ENCODE assay signal across 22 mouse cellular contexts in genomic region chr1:90311649-90312442, GRCm38 (mm10).
DNase-seq lines count a peak whose midpoint lies in the region; ATAC-seq and TF ChIP-seq lines count a peak whose summit lies in the region.
"Had no signal": no experiment of that assay in that cellular context is flagged by ENCODE, and none has a peak within 500 bp of the region (broad histone marks: within the 10 kb centered on the region; RNA-seq: fewer than 3 reads in every experiment).

No protein-coding gene starts in this region.

- peaks cover 13% of the 10 kb centered on the region for H3K4me1 ChIP-seq in forebrain, embryonic 13.5 days
- H3K4me1 ChIP-seq in forebrain, embryonic 12.5 days: peaks cover 5% of the 10 kb centered on the region; the same call in 1 of the 2 replicates
- H3K4me1 ChIP-seq in lung, embryonic 16.5 days (replicated peaks; ENCODE audit: control insufficient read depth, insufficient read depth, low read length): peaks cover 8% of the 10 kb centered on the region
- no peaks in the 10 kb centered on the region for H3K4me1 ChIP-seq in hindbrain, embryonic 16.5 days (ENCODE audit: control insufficient read depth, insufficient read depth, low read depth, low read length)
- H3K4me1 ChIP-seq: heart, embryonic 15.5 days; liver, embryonic 13.5 days; stomach, embryonic 15.5 days had no signal

- no peak for TF ChIP-seq CTCF in brain, embryonic 14.5 days (IDR thresholded peaks at IDR 0.05; ENCODE audit: borderline replicate concordance, extremely low read depth, insufficient read depth, insufficient read length)

- no peaks in the 10 kb centered on the region for H3K36me3 ChIP-seq in forebrain, embryonic 13.5 days (ENCODE audit: poor library complexity, severe bottlenecking)
- H3K36me3 ChIP-seq in forebrain, embryonic 12.5 days (replicated peaks): no peaks in the 10 kb centered on the region
- H3K36me3 ChIP-seq in lung, embryonic 16.5 days (ENCODE audit: control insufficient read depth, insufficient read depth, low read length): no peaks in the 10 kb centered on the region
- H3K36me3 ChIP-seq in hindbrain, embryonic 16.5 days (ENCODE audit: control insufficient read depth, insufficient read depth, low read length): no peaks in the 10 kb centered on the region
- H3K36me3 ChIP-seq: heart, embryonic 15.5 days; liver, embryonic 13.5 days; lung, embryonic 15.5 days; neural tube, embryonic 12.5 days; stomach, embryonic 15.5 days had no signal

- H3K9me3 ChIP-seq in forebrain, embryonic 13.5 days (replicated peaks): peaks cover 4% of the 10 kb centered on the region; the same call in 1 of the 2 replicates
- no peaks in the 10 kb centered on the region for H3K9me3 ChIP-seq in forebrain, embryonic 12.5 days
- H3K9me3 ChIP-seq in lung, embryonic 16.5 days (ENCODE audit: control insufficient read depth, low read length): peaks cover 6% of the 10 kb centered on the region
- H3K9me3 ChIP-seq in hindbrain, embryonic 16.5 days (ENCODE audit: control insufficient read depth, low read length): no peaks in the 10 kb centered on the region
- H3K9me3 ChIP-seq: heart, embryonic 15.5 days; liver, embryonic 13.5 days; lung, embryonic 15.5 days; stomach, embryonic 15.5 days had no signal

- H3K9ac ChIP-seq in forebrain, embryonic 13.5 days: no peak overlapping the region
- H3K9ac ChIP-seq in forebrain, embryonic 12.5 days: no peak overlapping the region
- H3K9ac ChIP-seq in lung, embryonic 16.5 days (ENCODE audit: low read length): no peak overlapping the region
- H3K9ac ChIP-seq in hindbrain, embryonic 16.5 days (ENCODE audit: low read depth, low read length): no peak overlapping the region
- H3K9ac ChIP-seq: heart, embryonic 15.5 days; liver, embryonic 13.5 days; lung, embryonic 15.5 days; neural tube, embryonic 12.5 days; stomach, embryonic 15.5 days had no signal

- no peaks in the 10 kb centered on the region for H3K27me3 ChIP-seq in forebrain, embryonic 13.5 days
- no peaks in the 10 kb centered on the region; the same call in 1 of the 2 replicates for H3K27me3 ChIP-seq in forebrain, embryonic 12.5 days
- peaks cover 30% of the 10 kb centered on the region for H3K27me3 ChIP-seq in lung, embryonic 16.5 days (ENCODE audit: control insufficient read depth, insufficient read depth, low read depth, low read length)
- no peaks in the 10 kb centered on the region for H3K27me3 ChIP-seq in hindbrain, embryonic 16.5 days (replicated peaks; ENCODE audit: control insufficient read depth, insufficient read depth, low read length)
- H3K27me3 ChIP-seq: heart, embryonic 15.5 days; neural tube, embryonic 12.5 days; stomach, embryonic 15.5 days had no signal

- no peak overlapping the region for H3K4me3 ChIP-seq in forebrain, embryonic 13.5 days
- H3K4me3 ChIP-seq in forebrain, embryonic 12.5 days (replicated peaks): no peak overlapping the region
- H3K4me3 ChIP-seq in lung, embryonic 16.5 days (ENCODE audit: low read length): no peak overlapping the region
- no peak overlapping the region for H3K4me3 ChIP-seq in hindbrain, embryonic 16.5 days (ENCODE audit: low read length)
- H3K4me3 ChIP-seq: heart, embryonic 15.5 days; layer of hippocampus, adult 2 months; liver, embryonic 13.5 days; lung, embryonic 15.5 days; neural tube, embryonic 12.5 days; stomach, embryonic 15.5 days had no signal

- no peak for DNase-seq in lung, postnatal 14 days
- DNase-seq in brain, embryonic 14.5 days (ENCODE audit: low read depth): peak; percentile 70
- DNase-seq in embryo, embryonic 9.5 days (ENCODE audit: extremely low spot score): no peak
- DNase-seq in thymus, postnatal 14 days: no peak
- DNase-seq: adrenal gland, postnatal 10 days; cerebellum, adult 2 months; cerebellum, postnatal 25 days; heart, postnatal 36 days; kidney, adult 8-10 months; kidney, postnatal 25 days; liver, embryonic 13.5 days; thymus, adult 18-20 months; thymus, postnatal 4 days had no signal

- 64% methylated on average over 8 of the region's 8 CpGs for WGBS in forebrain, embryonic 13.5 days
- WGBS in forebrain, embryonic 12.5 days: 66% methylated on average over 8 of the region's 8 CpGs
- 63% methylated on average over 8 of the region's 8 CpGs for WGBS in lung, embryonic 16.5 days
- 39% methylated on average over 8 of the region's 8 CpGs for WGBS in hindbrain, embryonic 16.5 days

- peak; percentile 24; the same call in 1 of the 2 replicates for ATAC-seq in forebrain, embryonic 13.5 days
- no peak for ATAC-seq in forebrain, embryonic 12.5 days (ENCODE audit: low FRiP score)
- peak; percentile 38; the same call in 1 of the 2 replicates for ATAC-seq in lung, embryonic 16.5 days (ENCODE audit: low read depth)
- ATAC-seq in hindbrain, embryonic 16.5 days: peak; percentile 70

- H3K4me2 ChIP-seq in forebrain, embryonic 13.5 days: no peak overlapping the region
- no peak overlapping the region for H3K4me2 ChIP-seq in forebrain, embryonic 12.5 days
- no peak overlapping the region for H3K4me2 ChIP-seq in lung, embryonic 16.5 days (ENCODE audit: low read depth, low read length)
- no peak overlapping the region for H3K4me2 ChIP-seq in hindbrain, embryonic 16.5 days (ENCODE audit: low read length)
- H3K4me2 ChIP-seq: heart, embryonic 15.5 days; liver, embryonic 13.5 days; lung, embryonic 15.5 days; neural tube, embryonic 12.5 days; stomach, embryonic 15.5 days had no signal

- H3K27ac ChIP-seq in forebrain, embryonic 13.5 days: no peak overlapping the region
- H3K27ac ChIP-seq in forebrain, embryonic 12.5 days: no peak overlapping the region
- no peak overlapping the region for H3K27ac ChIP-seq in lung, embryonic 16.5 days (ENCODE audit: low read length)
- H3K27ac ChIP-seq in hindbrain, embryonic 16.5 days (ENCODE audit: low read depth, low read length): no peak overlapping the region
- H3K27ac ChIP-seq: heart, embryonic 15.5 days; layer of hippocampus, adult 2 months; liver, embryonic 13.5 days; lung, embryonic 15.5 days; neural tube, embryonic 12.5 days; stomach, embryonic 15.5 days had no signal

- no peak for TF ChIP-seq POLR2A in brain, embryonic 14.5 days (IDR thresholded peaks at IDR 0.05; ENCODE audit: borderline replicate concordance, extremely low read depth, insufficient read depth, insufficient read length, poor library complexity, severe bottlenecking)
